Mouse (Mus musculus): ENCODE results near the gene Setd1b.
A peak's percentile ranks its signal among the peaks of the same experiment; 100 is the strongest.

Setd1b gene

DNA sequence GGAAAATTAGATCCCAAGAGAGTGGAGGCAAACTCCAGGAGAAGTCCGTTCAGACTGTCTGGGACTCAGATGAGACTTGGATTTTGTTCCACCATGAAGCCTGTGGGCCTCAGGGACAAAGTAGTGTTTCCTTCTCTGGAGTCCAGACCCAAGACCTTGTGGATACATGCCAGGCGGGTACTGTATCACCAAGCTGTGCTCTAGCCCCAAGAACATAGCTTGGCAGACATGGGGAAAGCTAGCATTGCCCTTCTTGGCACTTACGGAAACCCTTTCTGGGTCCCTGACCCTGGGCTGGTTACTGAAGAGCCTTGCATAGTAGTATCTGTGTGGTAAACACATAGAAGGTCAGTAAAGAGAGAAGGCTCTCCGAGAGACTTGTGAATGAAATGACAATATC is 17.5 kb downstream of the Setd1b start:
- DNase-seq (ENCODE audit: low spot score in 2 of 2) = no peak

DNA sequence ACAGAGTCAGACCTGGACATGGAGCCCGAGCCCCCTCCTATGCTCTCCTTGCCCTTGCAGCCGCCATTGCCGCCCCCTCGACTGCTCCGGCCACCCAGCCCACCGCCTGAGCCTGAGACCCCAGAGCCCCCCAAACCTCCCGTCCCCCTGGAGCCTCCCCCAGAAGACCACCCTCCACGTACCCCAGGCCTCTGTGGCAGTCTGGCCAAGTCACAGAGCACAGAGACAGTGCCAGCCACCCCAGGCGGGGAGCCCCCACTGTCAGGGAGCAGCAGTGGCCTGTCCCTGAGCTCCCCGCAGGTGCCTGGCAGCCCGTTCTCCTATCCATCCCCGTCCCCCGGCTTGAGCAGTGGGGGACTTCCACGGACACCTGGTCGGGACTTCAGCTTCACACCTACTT is 17.9 kb downstream of the Setd1b start:
- DNase-seq (ENCODE audit: low spot score in 2 of 2) = no peak

DNA sequence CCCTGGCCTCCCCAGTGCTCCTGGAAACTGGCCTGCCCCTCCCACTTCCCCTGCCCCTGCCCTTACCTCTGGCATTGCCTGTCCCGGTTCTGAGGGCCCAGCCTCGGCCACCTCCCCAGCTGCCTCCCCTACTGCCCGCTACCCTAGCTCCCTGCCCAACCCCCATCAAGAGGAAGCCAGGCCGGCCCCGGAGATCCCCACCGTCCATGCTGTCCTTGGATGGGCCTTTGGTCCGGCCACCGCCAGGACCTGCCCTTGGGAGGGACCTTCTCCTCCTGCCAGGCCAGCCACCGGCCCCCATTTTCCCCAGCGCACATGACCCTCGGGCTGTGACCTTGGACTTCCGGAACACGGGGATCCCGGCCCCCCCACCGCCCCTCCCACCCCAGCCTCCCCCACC is 18.3 kb downstream of the Setd1b start:
- DNase-seq (ENCODE audit: low spot score in 2 of 2) = no peak

DNA sequence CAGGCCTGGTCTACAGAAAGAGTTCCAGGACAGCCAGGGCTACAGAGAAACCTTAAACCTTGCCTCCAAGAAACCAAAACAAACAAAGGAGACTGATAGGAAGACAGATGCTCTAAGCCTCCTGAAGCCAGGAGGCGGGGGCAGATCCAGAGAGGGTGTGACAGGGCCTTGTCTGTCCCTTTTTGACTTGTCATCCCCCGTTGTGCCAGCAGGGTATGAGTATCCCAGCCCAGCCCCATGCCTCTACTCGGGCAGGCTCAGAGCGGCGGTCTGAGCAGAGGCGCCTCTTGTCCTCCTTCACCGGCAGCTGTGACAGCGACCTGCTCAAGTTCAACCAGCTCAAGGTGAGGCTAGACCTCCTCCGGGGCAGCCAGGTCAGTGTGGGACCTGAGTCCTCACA is 20.9 kb downstream of the Setd1b start:
- DNase-seq (ENCODE audit: low spot score in 2 of 2) = no peak

DNA sequence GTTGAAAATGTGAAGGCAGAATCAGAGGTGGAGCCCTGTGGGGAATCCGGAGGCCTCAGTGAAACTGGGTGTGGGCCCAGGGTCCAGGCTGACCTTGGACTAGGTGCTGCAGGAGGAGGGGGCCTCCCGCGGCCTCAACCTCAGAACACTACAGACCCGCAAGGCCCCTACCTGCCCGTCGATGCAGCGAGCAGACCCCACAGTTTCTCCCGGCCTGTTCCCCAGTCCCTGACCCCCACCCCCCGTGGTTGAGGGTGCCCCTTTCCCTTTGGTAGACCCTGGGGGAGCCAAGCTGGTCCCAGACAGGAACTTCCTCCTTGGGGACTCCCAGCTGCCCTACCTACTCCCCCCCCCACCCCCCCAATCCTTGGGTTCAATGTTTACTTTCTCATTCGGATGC is 24.4 kb downstream of the Setd1b start:
- no peak for DNase-seq (ENCODE audit: low spot score in 2 of 2)

DNA sequence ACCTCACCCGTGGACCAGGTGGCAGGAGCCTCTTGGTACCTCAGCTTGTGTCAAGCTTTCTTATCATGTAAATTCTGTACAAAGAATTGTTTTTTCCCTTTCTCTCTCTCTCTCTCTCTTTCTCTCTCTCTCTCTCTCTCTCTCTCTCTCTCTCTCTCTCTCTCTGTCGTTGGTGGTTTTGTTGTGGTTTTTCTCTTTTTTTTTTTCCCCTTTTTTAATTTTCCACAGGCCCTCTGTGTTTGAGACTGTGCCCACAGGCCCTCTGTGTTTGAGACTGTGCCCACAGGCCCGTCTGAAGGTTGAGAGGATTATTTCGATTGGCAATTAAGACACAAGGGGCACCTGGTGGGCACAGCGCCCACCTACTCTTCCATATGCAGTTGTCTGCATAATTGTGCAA is 25.6 kb downstream of the Setd1b start:
- no peak for DNase-seq (ENCODE audit: low spot score in 2 of 2)

DNA sequence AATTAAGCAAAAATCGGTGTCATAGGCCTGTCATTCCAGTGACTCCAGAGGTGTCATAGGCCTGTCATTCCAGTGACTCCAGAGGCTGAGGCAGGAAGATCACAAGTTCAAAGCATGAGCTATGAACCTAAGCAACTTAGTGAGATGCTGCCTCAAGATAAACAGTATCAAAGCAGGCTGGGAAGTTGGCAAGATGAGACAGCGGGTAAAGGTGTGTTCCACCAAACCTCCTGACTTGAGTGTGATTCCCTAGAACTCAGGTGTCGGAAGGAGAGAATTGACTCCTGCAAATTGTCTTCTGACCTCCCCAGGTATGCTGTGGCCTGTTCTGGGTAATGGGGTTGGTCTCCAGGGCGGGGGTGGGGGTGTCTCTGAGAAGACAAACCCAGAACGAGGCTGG is 27.3 kb downstream of the Setd1b start, which contains the start of gene Psmd9:
Psmd9 (plus strand) TSS at position 130 of the 400 bp plus-strand sequence.
- DNase-seq (ENCODE audit: low spot score in 2 of 2) = no peak

DNA sequence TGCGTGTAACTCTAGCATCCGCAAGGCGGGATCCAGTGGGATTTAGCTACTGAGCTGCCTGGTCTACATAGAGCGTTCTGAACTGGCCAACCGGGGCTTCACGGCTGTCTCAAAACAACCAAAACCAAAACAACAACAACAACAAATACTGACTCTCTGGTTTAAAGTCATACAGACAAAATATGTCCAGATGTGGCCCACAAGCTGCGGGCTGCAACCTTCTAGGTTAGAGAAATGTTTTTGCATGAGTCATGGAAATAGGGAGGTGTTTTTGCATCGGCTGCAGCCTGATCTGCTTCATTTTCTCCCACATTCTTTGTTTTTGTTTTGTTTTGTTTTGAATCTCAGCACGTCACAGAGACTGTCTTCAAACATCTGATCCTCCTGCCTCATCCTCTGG is 28.4 kb downstream of the Setd1b start:
- DNase-seq (ENCODE audit: low spot score in 2 of 2) = no peak

DNA sequence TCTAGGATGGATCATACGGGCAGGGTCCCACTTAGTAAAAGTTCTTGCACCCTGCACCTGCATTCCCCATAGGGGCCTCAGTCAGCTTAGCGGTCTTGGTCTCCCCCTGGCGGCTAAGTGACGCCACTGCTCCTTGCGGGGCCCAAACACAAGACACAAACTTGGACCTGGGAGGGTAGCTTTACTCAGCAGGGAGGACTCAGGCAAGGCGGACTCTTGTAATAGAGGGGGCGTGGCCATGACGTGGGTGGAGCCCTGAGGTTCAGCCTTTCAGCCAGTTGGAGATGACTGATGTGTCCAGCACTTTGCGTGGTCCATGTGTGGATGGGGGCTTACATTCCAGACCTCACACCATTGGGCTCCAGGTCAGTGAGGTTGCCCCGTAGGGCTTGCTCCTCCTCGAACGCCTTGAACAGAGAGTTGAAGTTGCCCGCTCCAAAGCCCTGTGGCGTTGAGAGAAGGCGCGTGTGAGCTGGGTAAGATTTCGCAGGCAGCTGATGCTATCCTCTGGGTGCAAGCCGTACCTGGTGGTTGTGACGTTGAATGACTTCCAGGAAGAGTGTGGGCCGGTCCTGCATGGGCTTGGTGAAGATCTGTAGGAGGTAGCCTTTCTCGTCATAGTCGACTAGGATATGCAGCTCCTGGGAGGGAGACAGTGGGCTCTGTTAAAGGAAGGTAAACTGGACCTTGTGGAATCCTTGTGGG is 29.8 kb downstream of the Setd1b start:
- peak; percentile 83 to 84 for DNase-seq (ENCODE audit: low spot score in 2 of 2)

DNA sequence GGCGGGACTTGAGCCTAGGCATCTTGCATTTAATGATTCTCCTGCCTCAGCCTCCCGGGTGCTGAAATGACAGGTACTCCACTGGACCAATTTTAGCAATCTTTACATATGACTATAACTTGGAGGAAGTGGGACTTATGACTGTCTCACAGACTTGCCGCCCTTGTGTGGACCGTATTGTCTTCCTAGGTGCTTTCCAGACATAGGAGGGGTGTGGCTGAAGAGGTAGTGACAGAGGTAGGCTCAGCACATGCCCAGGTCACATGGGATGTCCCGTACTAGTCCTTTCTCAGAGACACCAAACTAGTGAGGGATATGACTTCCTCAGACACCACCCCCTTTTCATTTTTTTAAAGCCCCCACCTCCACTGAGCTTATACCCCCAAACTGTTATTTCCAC is 36.8 kb downstream of the Setd1b start:
- no peak for DNase-seq (ENCODE audit: low spot score in 2 of 2)

DNA sequence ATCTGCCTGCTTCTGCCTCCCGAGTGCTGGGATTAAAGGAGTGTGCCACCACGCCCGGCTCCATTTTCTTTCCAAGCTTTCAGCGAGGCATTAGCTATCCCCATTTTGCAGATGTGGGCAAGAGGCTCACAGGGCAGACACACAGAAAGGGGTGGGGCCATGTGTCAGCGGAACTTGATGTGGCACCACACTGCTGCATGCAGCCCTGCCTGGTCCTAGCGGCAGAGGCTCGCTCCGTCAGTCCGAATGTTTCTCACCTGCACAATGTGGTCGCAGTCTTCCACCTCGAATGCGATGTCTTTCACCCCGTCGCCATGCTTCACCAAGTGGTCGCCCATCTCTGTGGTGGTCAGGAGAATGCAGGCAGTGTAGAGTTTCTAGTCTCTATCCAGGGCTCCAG is 38.4 kb downstream of the Setd1b start:
- no peak for DNase-seq (ENCODE audit: low spot score in 2 of 2)

DNA sequence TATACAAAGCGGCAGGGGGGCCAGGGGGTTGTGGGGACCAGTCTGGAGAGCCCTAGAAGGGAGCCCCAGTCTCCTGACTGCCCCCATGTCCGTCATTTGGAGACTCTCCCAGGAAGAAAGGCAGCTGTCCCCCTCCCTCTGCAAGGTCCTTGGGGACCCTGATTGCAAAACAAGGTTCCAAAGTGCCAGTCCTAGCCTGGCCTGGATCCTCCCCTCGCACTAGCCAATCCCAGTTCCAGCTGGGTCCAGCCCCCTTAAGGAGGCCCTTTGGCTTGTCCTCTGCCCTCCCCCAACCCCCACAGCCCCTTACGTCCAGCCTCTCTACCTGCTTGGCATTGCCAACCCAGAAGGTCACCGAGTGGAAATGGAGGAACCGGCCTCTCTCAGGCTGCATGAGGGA is 39.5 kb downstream of the Setd1b start:
- DNase-seq (ENCODE audit: low spot score in 2 of 2) = no peak

DNA sequence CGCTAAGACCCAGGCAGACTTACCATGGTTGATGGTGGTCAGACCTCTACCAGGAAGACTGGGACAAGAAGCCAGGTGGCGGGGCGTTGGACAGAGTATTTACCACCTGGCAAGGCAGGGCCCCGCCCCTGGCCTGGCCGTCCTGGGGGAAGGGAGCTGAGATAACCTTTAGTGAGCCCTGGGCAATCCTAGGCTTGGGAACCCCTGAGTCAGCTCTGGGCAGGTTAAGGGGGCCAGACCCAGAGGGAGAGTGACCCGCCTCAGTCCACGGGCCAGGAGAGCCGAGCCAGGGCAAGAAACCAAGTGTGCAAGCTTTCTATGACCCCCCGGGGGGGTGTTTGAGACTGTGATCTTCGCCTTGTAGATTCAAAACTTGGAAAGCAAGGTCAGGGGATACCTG is 40.7 kb downstream of the Setd1b start, which contains the start of gene Hpd:
Hpd (minus strand) TSS at position 77 of the 400 bp plus-strand sequence.
- DNase-seq (ENCODE audit: low spot score in 2 of 2) = no peak

DNA sequence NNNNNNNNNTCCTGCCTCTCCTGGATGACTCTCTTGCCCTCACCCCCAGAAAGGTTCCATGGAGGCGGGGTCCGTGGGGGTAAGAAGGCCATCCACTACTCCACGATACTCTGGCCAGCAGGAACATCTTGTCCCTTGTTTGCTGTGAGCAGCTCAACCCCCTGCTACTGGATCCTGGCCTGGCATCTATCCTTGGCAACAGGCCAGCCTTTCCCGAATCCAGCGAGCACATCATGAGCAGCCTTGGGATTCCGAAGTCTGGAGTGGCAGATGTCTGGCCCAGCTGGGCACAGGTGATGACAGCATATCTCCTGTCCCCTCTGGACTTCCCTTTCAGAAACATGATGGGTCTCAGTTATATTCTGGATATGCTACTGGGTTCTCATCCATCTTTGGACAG is 44.0 kb downstream of the Setd1b start:
- DNase-seq (ENCODE audit: low spot score in 2 of 2) = no peak

DNA sequence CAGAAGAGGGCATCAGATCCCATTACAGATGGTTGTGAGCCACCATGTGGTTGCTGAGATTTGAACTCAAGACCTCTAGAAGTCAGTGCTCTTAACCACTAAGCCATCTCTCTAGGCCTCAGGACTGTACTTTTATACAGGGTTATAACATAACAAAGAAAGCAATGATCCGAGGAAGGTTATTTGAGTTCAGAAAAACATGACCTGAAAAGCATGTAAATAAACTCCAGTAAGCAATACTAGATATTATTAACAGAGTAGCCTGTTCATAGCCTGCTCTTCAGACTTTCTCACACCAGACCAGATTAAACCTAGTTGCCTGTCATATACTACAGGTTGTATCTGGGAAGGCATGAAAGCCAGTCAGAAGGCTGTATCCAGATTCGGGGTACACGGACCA is 45.3 kb downstream of the Setd1b start:
- DNase-seq (ENCODE audit: low spot score in 2 of 2) = no peak

DNA sequence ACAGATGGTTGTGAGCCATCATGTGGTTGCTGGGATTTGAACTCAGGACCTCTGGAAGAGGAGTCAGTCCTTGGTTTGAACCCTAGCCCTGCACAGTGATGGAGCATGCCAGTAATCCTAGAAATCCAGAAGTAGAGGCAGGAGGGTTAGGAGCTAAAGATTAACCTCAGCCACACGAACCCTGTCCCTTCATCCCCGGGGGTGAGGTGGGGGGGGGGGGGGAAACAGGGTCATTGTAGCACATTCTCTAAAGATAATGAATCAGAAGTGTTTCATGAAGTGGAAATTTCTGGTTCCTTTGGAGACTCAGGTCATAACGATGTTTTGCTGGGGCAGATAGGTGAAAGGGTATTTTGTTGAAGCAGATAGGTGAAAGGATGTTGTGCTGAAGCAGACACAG is 48.9 kb downstream of the Setd1b start:
- no peak for DNase-seq (ENCODE audit: low spot score in 2 of 2)

DNA sequence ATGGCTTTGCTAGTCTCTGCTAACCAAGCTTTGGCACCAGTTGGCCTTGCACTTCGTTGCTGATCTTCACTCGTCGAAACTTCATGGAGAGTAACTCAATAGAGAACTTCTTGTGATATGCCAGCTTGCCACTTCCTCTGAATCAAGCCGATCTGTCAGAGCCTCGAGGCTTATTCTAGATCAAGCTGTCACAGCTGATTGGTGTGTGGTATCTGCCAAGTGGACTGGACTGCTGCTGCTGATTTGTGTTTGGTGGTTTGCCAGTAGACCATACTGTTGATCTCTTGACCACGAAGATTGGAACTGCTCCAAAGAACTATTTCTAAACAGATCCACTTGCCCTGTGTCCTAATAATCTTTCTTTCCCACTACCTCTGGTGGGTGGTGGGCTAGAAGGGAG is 49.4 kb downstream of the Setd1b start:
- no peak for DNase-seq (ENCODE audit: low spot score in 2 of 2)

DNA sequence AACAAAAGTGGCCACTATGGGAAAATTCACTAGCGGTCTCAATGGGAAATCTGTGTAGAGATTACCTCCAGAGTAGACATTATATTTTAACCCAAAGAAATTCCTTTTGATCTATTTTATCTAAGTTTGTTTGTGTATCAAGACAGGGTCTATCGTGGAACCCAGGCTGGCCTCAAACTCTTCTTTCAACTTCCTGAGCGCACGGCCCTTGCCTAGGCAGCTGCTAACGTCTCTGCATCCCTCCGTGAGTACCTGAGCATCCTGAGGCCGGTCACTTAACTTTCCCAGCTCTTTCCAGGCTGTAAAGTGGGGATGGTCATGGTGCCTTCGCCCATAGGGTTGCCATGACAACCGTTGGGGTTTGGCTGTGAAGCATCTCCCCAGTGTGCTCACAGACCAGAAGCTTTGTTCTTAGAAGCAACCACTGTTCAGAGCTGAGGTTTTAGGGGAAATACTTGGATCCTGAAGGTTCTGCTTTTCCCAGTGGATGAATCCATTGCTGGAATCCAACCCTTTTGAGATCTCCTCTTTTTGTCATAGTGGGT is 50.7 kb downstream of the Setd1b start:
- no peak for DNase-seq (ENCODE audit: low spot score in 2 of 2)

DNA sequence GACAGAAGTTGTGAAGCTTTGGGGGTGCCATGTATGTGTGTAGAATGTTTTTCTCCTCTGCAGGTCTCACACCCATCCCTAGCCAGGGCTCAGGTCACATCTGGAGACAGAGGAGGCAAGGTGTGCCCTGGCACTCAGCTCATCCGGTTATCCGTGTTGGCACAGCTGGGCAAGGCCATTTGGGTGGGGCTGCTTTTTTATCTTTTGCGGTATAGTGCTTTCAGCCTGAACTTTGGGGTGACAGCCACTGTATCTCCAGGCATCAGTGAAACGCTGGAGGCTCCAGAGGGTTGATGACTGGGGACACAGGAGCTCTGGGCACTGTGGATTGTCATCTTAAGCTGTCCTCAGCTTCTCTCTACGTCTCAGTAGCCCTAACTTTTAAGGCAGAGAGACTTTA is 51.4 kb downstream of the Setd1b start:
- no peak for DNase-seq (ENCODE audit: low spot score in 2 of 2)

DNA sequence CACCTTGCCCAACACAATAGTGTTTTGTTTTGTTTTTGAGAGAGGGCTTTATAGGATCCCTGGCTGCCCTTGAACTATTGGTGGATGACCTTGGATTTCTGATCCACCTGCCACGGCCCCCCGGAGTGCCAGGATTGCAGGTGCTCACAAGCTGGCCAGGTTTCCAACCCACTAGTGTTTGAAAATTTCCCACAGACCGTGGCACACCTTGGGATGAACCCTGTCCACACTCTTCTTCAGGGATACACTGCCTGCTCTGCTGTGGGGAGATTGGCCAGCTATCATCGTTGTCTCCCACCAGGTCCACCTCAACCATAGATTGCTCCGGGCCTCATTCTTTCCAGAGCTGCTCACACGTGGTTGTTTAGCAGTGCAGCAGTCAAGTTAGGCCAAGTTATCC is 52.9 kb downstream of the Setd1b start:
- DNase-seq (ENCODE audit: low spot score in 2 of 2) = no peak

DNA sequence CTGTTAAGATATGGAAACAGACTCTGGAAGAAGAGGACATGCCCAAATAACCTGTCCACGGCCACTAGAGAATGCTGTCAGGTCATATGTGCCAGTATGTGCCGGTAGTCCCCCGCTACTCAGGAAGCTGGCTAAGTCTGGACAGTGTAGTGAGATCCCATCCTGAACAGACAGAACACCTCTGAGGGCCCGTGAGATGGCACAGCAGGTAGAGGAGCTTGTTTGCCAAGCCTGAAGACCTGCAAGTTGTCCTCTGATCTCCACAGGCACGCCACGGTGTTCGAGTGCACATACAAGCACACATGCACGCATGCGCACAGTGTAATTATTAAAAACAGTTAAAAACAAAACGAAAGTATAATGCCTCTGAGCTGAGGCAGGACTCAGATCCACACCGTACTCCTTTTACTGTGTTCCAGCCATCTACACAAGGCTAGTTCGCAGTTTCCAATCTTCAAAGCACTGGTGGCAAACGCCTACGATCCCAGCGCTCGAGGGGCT is 53.6 kb downstream of the Setd1b start:
- no peak for DNase-seq (ENCODE audit: low spot score in 2 of 2)

DNA sequence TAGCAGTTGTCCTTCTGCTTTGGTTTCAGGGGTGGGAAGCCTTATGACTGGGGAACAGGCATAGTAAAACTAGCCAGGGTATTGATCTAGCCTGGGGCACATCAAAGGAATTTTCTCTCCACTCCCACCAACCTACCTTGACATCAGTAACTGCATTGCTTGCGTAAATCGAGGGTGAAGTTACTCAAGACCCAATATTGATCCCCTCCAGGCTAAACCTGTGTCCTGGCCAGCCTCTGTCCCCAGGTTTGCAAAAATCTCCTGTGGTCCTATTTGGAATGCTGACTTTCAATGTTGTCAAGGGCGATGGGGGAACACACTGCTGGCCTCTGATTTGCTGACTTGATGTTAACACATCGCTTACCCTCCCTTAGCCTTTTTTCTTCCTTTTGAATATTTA is 54.8 kb downstream of the Setd1b start:
- no peak for DNase-seq (ENCODE audit: low spot score in 2 of 2)

DNA sequence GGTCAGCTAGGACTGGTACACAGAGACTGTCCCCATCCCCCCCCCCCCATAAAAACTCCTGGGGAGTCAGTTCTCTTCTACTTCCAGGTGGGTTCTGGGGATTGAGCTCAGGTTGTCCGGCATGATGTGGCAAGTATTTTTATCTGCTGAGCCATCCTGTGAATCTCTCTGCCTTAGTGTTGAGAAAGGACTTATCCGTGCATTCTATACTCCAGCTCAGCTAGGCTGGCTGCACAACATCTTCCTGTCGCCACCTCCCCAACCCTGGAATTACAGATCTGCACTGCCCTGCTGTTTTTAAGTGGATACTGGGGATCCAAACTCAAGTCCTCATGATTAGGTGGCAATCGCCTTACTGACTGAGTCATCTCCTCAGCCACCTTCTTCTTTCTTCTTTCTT is 56.5 kb downstream of the Setd1b start:
- no peak for DNase-seq (ENCODE audit: low spot score in 2 of 2)
